Mouse (Mus musculus) midbrain, embryonic 14.5 days (tissue): ENCODE data around the gene Gpatch8. TPM values are rescaled to one million over a fixed set of nuclear protein-coding genes. Genes with fewer than 3 reads are reported as not detected.
"Not testable (repeated sequence)": the region's sequence is repeated elsewhere in the genome, so short reads cannot be mapped to it uniquely, and the experiment has no call there.

Experiments
- ATAC-seq: fragments of 200-750 bp; cut with Nextera tagmentation; 2 replicates; pipeline ENCODE4 v1.8.0; 2017; ENCODE audit warnings: moderate number of reproducible peaks, moderate library complexity; ENCODE audit not compliant: low FRiP score, low TSS enrichment
- DNase-seq: peaks from one replicate; pipeline ENCODE4 v3.0.0-alpha.2; 2015
- H3K27ac ChIP-seq: fragments of 300-500 bp; sonication (generic); replicated peaks from 2 replicates; pipeline ENCODE4 v1.5.1; 2014; ENCODE audit warnings: mild to moderate bottlenecking, low read depth, low read length, moderate library complexity
- H3K27me3 ChIP-seq: fragments of 300-500 bp; sonication (generic); 2 replicates; pipeline ENCODE4 v1.6.1; 2014; ENCODE audit warnings: low read length, control low read depth, mixed read lengths; ENCODE audit not compliant: control insufficient read depth, insufficient read depth
- H3K36me3 ChIP-seq: fragments of 300-500 bp; sonication (generic); 2 replicates; pipeline ENCODE4 v1.6.1; 2014; ENCODE audit warnings: low read length, control low read depth; ENCODE audit not compliant: control insufficient read depth, insufficient read depth
- H3K4me1 ChIP-seq: fragments of 300-500 bp; sonication (generic); 2 replicates; pipeline ENCODE4 v1.6.1; 2014; ENCODE audit warnings: mild to moderate bottlenecking, antibody characterized with exemption, low read length, control low read depth; ENCODE audit not compliant: control insufficient read depth, insufficient read depth
- H3K4me2 ChIP-seq: fragments of 300-500 bp; sonication (generic); 2 replicates; pipeline ENCODE4 v1.6.1; 2014; ENCODE audit warnings: mild to moderate bottlenecking, low read length, moderate library complexity
- H3K4me3 ChIP-seq: fragments of 300-500 bp; sonication (generic); replicated peaks from 2 replicates; pipeline ENCODE4 v1.5.1; 2014; ENCODE audit warnings: low read depth, low read length
- H3K9ac ChIP-seq: fragments of 300-500 bp; sonication (generic); replicated peaks from 2 replicates; pipeline ENCODE4 v1.6.1; 2014; ENCODE audit warnings: mild to moderate bottlenecking, low read length, moderate library complexity
- H3K9me3 ChIP-seq: fragments of 300-500 bp; sonication (generic); 2 replicates; pipeline ENCODE4 v1.6.1; 2016; ENCODE audit warnings: low read length, control low read depth, mixed read lengths; ENCODE audit not compliant: control insufficient read depth
- WGBS: fragments of 180-500 bp; shearing (Covaris S2); extraction: QIAGEN DNeasy Blood & Tissue Kit; methylation state at CpG from one replicate; pipeline ENCODE4 v1.1.7; 2014; 5-methylcytosine and 5-hydroxymethylcytosine counted together
- polyA plus RNA-seq: library from polyadenylated mRNA; unstranded; fragments of >200 nt; fragmentation: Nextera tagmentation; extraction: Ambion mirVana; gene quantifications from 2 replicates; pipeline ENCODE4 v1.2.1, GENCODE M21; 2014

Gene Gpatch8
- polyA plus RNA-seq, 1 experiment from 2014 or later = 58.4 TPM

DNA sequence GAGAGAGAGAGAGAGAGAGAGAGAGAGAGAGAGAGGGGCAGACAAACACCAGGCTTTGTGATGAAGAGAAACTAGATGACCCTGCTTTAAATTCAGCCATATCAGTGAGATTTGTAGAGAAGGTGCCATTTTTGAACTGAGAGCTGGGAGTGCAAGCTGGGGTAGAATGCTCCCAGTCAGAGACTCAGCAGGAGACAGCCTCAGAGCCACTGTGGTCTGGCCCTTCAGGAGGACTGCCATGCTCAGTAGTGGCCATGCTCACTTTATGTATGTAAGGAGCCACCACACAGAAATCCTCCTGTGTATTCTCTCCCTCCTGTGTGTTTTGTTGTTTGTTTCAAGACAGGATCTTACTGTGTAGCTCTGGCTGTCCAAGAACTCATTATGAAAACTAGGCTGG, 9.5 kb upstream of the Gpatch8 start:
- DNase-seq = no peak

DNA sequence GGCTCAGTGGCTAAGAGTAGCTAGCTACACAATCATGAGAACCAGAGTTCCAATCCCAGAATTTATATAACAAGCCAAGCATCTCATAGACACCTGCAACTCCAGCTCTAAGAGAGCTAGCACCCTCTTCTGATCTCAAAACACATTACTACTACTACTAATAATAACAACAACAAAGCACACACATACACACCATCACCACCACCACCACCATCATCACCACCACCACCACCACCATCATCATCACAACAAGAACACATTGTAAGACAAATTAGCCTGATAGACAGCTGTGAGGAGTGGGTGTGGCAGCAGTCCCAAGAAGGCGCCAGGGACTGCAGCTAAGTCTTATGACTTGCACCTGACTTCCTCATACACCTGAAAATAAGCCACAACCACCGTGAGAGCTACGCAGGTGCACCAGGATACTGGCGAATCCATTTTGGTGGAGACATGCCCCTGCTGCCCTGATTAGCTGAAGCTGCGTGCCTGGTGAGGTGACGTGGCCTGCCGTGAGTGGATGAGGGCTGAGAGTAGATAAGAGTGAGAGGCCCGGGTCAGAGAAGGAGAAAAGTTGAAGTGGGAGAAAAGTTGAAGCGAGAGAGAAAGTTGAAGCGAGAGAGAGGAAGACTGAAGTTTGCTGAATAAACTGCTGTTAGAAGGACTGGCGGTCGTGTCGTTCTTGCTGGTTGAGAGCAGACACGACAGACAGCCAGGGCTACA, 8.9 kb upstream of the Gpatch8 start:
- not testable (repeated sequence) for H3K4me2 ChIP-seq, ATAC-seq, H3K4me3 ChIP-seq, DNase-seq, H3K9me3 ChIP-seq, H3K4me1 ChIP-seq, H3K27me3 ChIP-seq, H3K36me3 ChIP-seq, H3K27ac ChIP-seq, H3K9ac ChIP-seq
- WGBS = 88% methylated on average over 14 of the region's 14 CpGs

More for the DNA sequence above, 9.5 kb upstream of the Gpatch8 start:
- H3K9ac ChIP-seq = no peak overlapping the region
- no peaks in the 10 kb centered on the region for H3K27me3 ChIP-seq
- H3K36me3 ChIP-seq = no peaks in the 10 kb centered on the region
- H3K9me3 ChIP-seq = no peaks in the 10 kb centered on the region
- H3K4me1 ChIP-seq = no peaks in the 10 kb centered on the region
- no peak overlapping the region for H3K27ac ChIP-seq
- no peak overlapping the region for H3K4me2 ChIP-seq
- no peak overlapping the region for H3K4me3 ChIP-seq
- no peak for ATAC-seq

DNA sequence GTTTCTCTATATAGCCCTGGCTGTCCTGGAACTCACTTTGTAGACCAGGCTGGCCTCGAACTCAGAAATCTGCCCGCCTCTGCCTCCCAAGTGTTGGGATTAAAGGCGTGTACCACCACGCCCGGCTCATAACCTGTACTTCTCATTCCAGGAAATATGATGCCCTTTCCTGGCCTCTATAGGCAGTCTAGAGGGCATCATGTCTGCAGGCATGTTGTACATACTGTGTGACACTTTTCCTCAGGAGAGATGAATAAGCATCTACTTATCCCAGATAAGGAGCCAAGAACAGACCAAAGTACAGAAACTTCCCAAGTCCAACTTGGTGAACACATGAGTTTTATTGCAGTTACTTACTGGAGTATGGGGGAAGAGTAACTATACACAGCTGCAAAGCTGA, 2.5 kb upstream of the Gpatch8 start:
- DNase-seq (no peak), ATAC-seq (no peak)
- no peak overlapping the region for H3K4me3 ChIP-seq
- no peak overlapping the region for H3K4me2 ChIP-seq
- no peaks in the 10 kb centered on the region for H3K36me3 ChIP-seq
- no peaks in the 10 kb centered on the region; the same call in 1 of the 2 replicates for H3K27me3 ChIP-seq
- no peak overlapping the region for H3K27ac ChIP-seq
- 94% methylated on average over 4 of the region's 5 CpGs for WGBS
- H3K9ac ChIP-seq = no peak overlapping the region
- no peaks in the 10 kb centered on the region for H3K9me3 ChIP-seq
- H3K4me1 ChIP-seq = peaks cover 17% of the 10 kb centered on the region

DNA sequence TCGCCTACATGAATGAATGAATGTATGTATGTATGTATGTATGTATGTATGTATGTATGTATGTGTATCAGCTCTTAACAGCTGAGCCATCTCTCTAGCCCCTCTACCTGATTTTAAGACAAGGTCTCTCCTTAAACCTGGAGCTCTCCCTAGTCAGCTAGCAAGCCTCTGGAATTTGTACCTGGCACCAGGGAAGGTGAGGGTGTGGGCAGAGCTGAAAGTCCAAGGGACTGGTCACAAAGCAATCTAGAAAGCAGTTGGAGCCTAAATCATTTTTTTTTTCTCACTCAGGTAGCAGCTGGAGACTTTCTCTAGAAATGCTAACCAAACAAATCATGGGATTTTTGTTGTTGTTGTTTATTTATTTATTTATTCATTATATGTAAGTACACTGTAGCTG, 1.2 kb upstream of the Gpatch8 start:
- ATAC-seq = no peak
- Histone ChIP-seq H3K36me3 (no peaks in the 10 kb centered on the region), H3K27me3 (no peaks in the 10 kb centered on the region; the same call in 1 of the 2 replicates), H3K9me3 (no peaks in the 10 kb centered on the region), H3K4me3 (no peak overlapping the region), H3K27ac (no peak overlapping the region), H3K9ac (no peak overlapping the region), H3K4me2 (no peak overlapping the region), H3K4me1 (peaks cover 19% of the 10 kb centered on the region)
- DNase-seq = no peak
- WGBS = 96% methylated on average over 1 of the region's 1 CpGs

DNA sequence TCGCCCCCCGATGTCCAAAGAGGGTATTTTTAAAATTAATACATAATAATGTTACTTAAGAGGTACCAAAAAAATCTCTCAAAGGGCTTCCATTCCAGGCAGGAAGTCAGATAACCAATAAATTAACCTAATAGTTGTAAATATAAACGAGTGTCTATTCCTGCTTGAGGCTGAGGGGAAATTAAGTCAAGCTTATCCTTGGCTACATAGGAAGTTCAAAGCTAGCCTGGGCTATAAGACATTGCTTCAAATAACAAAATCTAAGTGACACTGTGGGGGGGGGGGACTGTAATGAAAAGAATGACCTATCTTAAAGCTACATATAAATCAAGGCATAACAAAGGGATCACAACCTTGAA, 503 bp upstream of the Gpatch8 start:
- no peaks in the 10 kb centered on the region; the same call in 1 of the 2 replicates for H3K27me3 ChIP-seq
- DNase-seq (no peak), ATAC-seq (no peak)
- peak overlapping the region; percentile 99 for H3K4me3 ChIP-seq
- no peaks in the 10 kb centered on the region for H3K36me3 ChIP-seq
- peak overlapping the region; percentile 97; the same call in 1 of the 2 replicates for H3K27ac ChIP-seq
- H3K9ac ChIP-seq = no peak overlapping the region
- peak overlapping the region; percentile 64 for H3K4me2 ChIP-seq
- 24% methylated on average over 3 of the region's 3 CpGs for WGBS
- peaks cover 19% of the 10 kb centered on the region for H3K4me1 ChIP-seq
- no peaks in the 10 kb centered on the region for H3K9me3 ChIP-seq

DNA sequence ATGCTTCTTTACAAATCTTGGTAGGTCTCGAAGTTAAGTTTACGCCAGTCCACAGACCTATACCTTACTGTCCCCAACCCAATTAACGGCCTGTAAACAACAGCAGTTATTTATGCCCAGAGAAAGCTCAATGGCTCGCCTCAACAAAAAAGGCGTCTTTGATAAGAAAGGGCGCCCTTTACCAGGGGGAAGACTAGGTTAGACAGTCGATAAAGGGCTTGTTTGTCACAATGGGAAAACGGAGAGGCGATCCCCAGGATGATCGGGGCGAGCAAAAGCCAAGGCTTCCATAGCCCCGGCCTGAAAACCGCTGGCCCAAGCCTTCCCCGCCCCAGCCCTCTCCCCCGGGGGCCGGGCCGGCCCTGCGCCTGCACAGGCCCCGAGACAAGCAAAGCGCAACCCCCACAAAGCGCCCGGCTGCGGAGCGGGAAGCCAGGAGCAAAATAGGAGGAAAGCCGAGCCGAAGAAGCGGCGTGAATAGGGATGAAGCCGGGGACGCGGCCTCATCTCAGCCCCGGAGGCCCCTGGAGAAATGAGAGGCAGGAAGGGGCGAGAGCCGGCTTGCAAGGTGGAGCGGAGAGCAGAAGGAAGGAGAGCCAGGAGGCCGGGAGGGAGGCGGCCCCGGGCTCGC, 677 bp downstream of the Gpatch8 start:
- H3K4me2 ChIP-seq = peak overlapping the region; percentile 64
- H3K4me3 ChIP-seq = peak overlapping the region; percentile 99
- no peaks in the 10 kb centered on the region; the same call in 1 of the 2 replicates for H3K27me3 ChIP-seq
- H3K36me3 ChIP-seq = no peaks in the 10 kb centered on the region
- H3K9me3 ChIP-seq = no peaks in the 10 kb centered on the region
- DNase-seq (no peak), ATAC-seq (peak; percentile 34; the same call in 1 of the 2 replicates)
- H3K9ac ChIP-seq = peak overlapping the region; percentile 97
- WGBS = under 1% methylated on average over 39 of the region's 39 CpGs
- peak overlapping the region; percentile 97 for H3K27ac ChIP-seq
- peaks cover 25% of the 10 kb centered on the region for H3K4me1 ChIP-seq

DNA sequence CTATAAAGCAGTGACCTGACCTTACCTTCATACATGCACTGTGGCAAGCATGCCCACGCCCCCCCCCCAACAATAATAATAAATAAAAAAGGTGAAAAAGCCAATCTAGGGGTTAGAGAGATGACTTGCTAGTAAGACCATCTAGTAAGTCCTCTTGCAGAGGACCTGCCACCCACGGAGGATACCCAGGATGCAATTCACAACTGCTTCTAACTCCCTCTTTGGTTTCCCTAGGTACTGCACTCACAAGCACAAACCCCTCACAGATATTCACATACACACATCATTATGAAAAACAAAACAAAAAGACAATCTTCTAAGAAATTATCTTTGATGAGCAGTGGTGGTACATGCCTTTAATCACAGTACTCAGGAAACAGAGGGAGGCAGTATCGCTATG, 4.1 kb downstream of the Gpatch8 start:
- ATAC-seq = no peak
- 94% methylated on average over 3 of the region's 3 CpGs for WGBS
- DNase-seq = no peak

DNA sequence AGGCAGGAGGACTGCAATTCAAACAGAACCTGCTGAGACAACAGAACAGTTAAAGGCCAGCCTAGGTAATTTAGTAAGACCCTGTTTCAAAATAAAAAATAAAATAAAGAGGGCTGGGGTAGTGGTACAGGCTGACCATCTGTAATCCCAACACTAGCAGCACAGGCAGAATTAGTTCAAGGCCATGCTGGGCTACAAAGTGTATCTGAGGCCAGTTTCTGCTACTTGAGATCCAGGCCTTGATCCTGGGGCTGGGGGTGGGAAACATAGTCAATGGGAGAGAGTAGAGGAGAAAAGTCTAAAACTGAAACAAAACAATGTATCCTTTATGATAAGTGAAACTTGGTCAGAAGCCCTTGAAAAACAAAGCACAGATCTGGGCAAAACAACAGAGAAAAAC, 5.0 kb downstream of the Gpatch8 start:
- no peak overlapping the region; the same call in 1 of the 2 replicates for H3K9ac ChIP-seq
- H3K4me2 ChIP-seq = no peak overlapping the region
- no peak overlapping the region for H3K27ac ChIP-seq
- H3K4me1 ChIP-seq = peaks cover 20% of the 10 kb centered on the region
- H3K27me3 ChIP-seq = no peaks in the 10 kb centered on the region
- H3K9me3 ChIP-seq = no peaks in the 10 kb centered on the region
- ATAC-seq = no peak
- DNase-seq = no peak
- no peaks in the 10 kb centered on the region for H3K36me3 ChIP-seq
- H3K4me3 ChIP-seq = no peak overlapping the region

More for the DNA sequence above, 4.1 kb downstream of the Gpatch8 start:
- H3K27ac ChIP-seq = no peak overlapping the region
- no peaks in the 10 kb centered on the region for H3K36me3 ChIP-seq
- no peaks in the 10 kb centered on the region for H3K9me3 ChIP-seq
- H3K27me3 ChIP-seq = no peaks in the 10 kb centered on the region
- H3K9ac ChIP-seq = no peak overlapping the region
- H3K4me2 ChIP-seq = no peak overlapping the region
- H3K4me1 ChIP-seq = peaks cover 24% of the 10 kb centered on the region
- H3K4me3 ChIP-seq = no peak overlapping the region

DNA sequence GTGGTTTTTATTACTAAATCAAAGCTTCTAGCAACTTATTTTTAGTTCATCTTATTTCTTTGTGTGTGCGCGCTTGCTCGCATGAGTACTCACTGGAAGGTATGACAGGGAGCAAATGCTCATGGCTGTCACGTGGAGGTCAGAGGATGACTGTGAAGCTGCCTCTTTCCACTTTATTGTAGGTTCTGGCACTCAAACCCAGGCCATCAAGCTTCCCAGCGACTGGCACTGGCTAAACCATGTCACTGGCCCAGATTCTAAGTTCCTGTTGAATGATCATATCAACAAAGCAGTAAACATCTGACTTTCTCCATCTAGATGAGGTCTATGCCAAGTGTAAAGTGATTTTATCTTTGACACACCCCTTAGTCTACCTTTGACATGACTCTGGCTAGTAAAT, 14.7 kb downstream of the Gpatch8 start:
- no peak for ATAC-seq
- Histone ChIP-seq H3K9ac (no peak overlapping the region), H3K27ac (no peak overlapping the region), H3K4me2 (no peak overlapping the region), H3K27me3 (no peaks in the 10 kb centered on the region), H3K4me1 (no peaks in the 10 kb centered on the region), H3K36me3 (peaks cover 21% of the 10 kb centered on the region), H3K9me3 (no peaks in the 10 kb centered on the region), H3K4me3 (no peak overlapping the region)
- no peak for DNase-seq
- 95% methylated on average over 5 of the region's 5 CpGs for WGBS
